Mouse (Mus musculus) adrenal gland, adult 2 months (tissue): ENCODE measurements around the gene Hspb3. TPM values are rescaled to one million over a fixed set of nuclear protein-coding genes. Genes with fewer than 3 reads are reported as not detected.
A peak's percentile ranks its signal among the peaks of the same experiment; 100 is the strongest.

ENCODE experiments used
- DNase-seq: peaks from one replicate; pipeline ENCODE4 v3.0.0; 2021
- long read RNA-seq: library from polyadenylated mRNA; stranded (forward); transcript quantifications from one replicate; pipeline ENCODE4 v2.0.0, GENCODE M21; 2021
- polyA plus RNA-seq: library from polyadenylated mRNA; depleted of rRNA; stranded (reverse); fragments of >200 nt; gene quantifications from 2 replicates; pipeline ENCODE4 v1.2.3, GENCODE M21; 2012; rRNA removed
- total RNA-seq, 2 experiments: library from RNA; stranded (reverse); gene quantifications; 2 replicates each; pipeline ENCODE4 v1.2.3; 2021

Gene Hspb3
- total RNA-seq, result not detected
- polyA plus RNA-seq, result not detected in 2 replicates
- long read RNA-seq, result 0 reads

DNA sequence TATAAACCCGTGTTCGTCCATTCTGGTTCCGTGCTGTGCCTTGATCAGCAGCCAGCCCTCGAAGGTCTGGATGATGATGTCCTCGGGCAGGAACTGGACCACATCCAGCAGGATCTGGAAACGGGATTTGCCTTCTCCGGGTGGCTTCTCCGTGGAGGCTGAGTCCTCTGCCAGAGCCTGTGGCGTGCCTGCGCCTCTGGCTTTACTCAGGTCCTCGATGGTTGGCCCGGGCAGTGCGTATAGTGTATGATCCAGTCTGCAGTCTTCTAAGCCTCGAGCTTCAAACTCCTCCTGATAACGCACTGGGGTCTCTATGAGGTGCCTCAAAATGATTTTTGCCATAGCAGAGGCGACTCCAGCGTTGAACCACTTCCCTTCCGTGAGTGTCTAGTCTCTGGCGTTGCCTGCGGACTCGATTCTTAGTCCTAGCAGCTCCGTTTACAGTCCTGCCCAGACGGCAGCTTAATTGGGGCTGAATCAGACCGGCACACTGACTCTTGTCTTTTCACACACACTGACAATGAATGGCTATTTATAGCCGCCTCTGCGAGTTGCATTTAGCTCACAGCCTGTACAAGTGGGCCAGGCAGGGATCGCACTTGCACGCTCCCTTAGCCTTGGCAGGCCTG is at the start of gene Hspb3:
Gene Hspb3, minus strand, starts transcription at position 526 of the 629 bp plus-strand sequence.
- DNase-seq, result peak; percentile 40

DNA sequence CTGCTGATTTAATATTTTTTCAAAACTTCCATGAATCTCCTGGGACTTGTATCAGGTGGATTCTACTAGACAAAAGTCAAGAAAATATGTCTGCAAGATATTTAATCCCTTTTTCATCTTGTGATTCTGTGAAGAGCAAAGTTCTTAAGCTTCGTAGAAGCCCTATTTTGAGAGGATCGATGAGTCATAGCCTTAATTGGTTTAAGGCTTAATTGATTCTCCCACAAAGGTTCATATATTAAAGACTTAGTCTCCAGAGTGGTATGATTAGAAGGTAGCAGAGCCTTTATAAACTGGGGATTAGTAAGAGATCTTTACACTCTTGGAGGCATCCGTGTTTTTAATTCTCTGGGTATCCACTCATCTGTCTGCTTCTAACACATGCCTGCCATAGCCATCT is 49.7 kb upstream of the Hspb3 start:
- DNase-seq, result no peak

DNA sequence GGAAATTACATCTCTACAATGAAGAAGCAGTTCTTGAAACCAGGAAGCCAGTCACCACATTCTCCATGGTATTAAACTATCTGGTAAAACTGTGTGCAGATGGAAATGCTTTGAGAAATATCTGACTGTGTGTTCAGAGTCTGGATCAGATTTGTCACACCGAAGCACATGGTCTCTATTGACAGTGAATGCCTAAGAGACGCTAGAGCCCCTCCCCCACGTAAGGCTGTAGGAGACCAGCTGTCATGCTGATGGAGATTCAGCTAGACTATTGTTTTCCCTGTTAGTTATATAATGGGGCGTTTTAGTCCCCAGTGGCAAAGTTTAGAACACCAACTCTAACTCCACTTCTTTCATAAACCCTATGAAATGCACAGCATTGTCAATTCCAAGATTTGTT is 42.7 kb upstream of the Hspb3 start:
- no peak for DNase-seq

GRCm38 (mm10) chr13:113701185-113701584 is 37.7 kb upstream of the Hspb3 start:
- no peak for DNase-seq

GRCm38 (mm10) chr13:113699928-113700327 is 36.5 kb upstream of the Hspb3 start:
- no peak for DNase-seq

- DNase-seq, result no peak
These were observed 36.0 kb upstream of the Hspb3 start for GRCm38 (mm10) chr13:113699415-113699873.

DNA sequence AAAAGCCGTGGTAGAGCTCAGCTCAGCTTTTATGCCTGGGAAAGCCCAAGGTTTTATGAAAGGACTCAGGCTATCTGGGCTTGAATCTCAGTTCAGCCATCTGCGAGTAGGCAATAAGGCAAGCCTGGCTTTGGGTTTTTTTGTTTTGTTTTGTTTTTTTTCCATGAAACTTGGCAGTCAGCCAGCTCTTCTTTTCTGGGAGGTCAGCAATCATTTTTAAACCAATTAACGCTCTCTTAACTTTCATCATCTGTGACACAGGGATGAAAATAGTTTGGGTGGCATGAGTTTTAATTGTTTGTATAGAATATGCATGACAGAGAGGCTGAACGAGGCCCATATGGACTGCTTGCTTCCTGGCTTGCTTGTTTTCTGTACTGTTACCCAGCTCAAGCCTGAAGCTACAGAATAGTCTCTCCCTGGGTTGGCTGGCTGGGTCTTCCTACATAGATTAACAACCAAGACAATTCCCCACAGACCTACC is 33.4 kb upstream of the Hspb3 start:
- no peak for DNase-seq

DNA sequence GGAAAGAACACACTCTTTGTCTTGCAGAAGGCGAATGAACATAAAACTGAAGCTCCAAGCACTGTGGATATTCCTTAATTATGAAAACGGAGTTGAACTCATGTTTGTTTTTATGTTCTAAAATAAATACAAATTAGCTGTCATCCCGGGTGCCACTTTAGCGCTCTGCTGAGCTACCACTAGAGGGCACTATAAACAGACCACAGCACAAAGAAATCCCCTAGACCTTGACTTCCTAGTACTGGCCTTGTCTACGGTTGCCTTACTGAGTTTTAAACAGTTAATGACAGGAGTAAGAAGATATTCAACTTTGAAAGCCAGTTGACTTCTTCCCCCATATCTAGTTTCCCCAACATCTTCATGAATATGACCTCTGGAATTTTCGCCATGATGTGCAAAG is 29.9 kb upstream of the Hspb3 start:
- DNase-seq, result peak; percentile 29

GRCm38 (mm10) chr13:113691644-113692043 is 28.2 kb upstream of the Hspb3 start:
- no peak for DNase-seq

GRCm38 (mm10) chr13:113689883-113690282 is 26.4 kb upstream of the Hspb3 start:
- DNase-seq, result no peak

GRCm38 (mm10) chr13:113686691-113687121 is 23.2 kb upstream of the Hspb3 start:
- DNase-seq, result peak; percentile 36

- DNase-seq, result no peak
These were observed 19.3 kb upstream of the Hspb3 start for GRCm38 (mm10) chr13:113682821-113683220.

GRCm38 (mm10) chr13:113680646-113681045 is 17.2 kb upstream of the Hspb3 start:
- DNase-seq, result no peak

DNA sequence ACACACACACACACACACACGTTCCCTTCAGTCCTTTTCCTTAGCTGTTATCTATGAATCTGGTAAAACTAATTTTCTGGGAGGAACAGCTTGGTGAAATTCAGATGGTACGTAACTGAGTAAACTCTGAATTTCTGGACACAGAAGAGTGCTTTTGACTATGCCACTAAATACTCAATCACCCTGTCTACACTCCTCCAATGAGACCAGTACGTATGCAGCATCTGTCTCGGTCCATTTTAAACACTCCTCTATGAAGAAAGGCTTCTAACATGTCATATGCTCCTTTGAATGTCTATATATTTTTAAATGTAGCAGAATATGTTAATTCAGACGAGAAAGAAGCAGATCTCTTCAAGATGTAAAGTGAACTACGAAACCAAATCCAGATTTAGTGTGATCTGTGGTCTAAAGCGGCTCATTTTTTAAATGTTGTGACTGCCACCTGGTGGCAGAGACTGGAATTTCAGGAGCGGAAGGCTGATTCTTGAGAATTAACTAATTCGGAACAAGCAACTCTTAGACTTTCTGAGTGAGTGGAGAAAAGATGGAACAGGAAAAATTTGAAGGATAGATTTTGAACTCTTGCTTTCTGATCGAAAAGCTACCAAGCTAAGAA is 6.1 kb upstream of the Hspb3 start:
- peak; percentile 20 for DNase-seq

- DNase-seq, result no peak
These were observed 407 bp upstream of the Hspb3 start for GRCm38 (mm10) chr13:113663883-113664282.

DNA sequence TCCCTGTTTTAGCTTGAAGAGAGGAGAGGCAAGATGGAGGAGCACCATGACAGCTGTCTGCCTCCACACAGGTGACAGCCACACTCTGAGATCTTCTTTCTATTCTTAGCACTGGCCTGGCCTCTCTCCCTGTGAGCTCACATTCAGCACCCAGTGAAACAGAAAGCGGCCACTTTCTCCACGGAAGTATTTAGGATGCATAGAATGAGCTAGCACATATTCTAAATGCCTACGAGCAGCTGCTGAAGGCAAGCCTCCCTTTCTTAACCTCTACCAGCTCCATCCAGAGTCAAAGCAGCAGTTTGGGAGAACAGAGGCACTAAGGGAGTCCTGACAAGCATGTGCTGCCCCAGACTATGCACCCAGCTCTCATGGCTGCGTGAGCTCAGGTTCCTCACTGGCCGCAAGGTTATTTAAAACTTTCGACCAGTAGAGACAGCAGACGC is 1.6 kb downstream of the Hspb3 start:
- no peak for DNase-seq

DNA sequence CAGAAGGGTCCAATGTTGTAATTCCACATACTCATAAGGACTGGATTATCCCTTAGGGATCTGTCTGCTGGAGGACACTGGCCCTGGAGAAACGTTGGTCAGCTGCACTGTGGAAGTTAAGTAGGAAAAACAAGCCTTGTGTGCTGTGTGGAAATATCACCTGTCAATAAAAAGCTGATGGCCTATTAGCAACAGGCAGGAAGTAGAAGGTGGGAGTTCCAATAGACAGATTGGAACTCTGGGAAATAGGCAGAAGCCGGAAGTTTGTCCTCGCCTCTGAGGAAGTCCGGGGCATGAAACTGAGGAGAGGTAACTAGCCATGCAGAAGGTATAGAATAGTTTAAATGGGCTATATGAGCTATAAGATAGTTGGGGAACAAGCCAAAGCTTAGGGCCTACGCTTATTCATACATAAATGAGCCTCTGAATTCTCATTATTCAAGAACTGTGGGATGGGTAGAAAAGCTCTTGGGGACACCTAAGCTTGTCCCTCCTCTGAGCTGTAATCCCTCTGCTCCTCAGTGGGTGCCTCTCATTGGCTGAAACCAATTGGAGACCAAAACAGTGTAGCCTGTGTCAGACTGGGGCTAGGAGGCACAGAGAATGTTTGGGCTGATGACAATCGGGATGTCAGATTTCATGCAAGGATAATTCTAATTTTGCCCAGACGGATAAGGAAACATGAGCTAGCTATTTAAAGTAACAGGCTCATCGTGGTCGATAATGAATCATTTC is 2.7 kb downstream of the Hspb3 start:
- no peak for DNase-seq

DNA sequence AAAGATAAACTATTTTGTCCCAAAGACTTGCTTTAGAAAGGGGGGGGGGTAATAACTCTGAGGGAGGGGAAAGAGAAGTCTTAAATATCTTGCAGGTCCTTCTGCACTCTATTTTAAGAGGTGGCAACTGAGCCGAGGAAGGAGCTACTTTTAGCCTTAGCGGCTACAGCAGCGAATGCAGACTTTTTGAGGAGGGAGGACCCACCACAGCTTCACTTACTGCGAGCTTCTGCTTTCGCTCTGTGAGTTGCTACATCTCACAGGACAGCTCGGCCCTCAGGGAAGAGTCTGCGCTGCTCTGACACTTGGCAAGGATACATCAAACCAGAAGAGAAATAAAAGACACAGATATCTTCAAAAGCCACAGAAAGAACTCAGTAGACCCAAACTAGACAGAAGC is 6.3 kb downstream of the Hspb3 start:
- DNase-seq, result no peak

DNA sequence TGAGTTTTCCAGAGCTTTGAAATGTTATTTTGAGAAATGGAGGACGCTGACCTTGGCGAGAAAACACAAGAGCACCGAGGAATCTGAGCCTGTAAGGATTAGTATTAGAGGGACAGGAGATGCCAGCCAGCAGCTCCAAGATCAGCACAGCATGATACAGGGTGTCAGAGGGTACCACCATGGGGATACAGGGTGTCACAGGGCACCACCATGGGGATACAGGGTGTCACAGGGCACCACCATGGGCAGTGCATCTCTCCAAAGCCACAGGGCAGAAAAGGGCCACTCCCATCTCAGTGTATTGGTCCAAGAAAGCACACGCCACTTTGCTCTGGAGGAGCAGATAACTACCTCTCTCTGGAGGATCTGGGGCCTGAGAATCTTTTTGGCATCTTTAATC is 6.8 kb downstream of the Hspb3 start:
- no peak for DNase-seq

GRCm38 (mm10) chr13:113655511-113655910 is 8.0 kb downstream of the Hspb3 start:
- no peak for DNase-seq

DNA sequence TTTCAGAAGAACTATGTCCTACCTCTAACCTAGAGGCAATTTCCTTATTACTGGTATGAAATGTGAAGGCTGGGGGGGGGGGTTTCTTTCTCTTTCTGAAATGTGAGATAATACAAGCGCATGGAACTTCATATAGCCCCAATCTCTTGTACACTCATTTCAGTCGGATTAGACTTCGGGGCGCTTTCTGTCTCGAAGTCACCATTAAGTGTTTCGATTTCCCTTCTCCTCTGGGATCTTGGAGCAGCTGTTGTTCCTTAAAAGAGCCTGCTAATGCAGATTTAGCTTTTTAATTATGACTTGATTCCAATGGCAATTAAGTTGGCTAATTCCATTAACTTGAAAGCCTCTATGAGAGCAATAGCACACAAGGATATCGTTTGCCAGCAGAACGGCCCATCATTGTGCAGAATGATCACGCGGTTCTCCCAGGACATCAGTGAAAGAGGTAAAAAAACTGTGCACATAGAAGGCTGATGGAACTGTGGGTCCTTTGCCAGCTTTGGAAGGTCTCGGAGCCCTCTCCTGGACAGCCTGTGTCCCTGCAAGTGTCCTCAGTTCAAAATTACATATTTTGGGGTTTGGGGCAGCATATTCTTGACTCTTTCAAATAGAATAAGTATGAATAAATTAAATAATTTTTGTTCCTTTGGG is 22.4 kb downstream of the Hspb3 start:
- no peak for DNase-seq

DNA sequence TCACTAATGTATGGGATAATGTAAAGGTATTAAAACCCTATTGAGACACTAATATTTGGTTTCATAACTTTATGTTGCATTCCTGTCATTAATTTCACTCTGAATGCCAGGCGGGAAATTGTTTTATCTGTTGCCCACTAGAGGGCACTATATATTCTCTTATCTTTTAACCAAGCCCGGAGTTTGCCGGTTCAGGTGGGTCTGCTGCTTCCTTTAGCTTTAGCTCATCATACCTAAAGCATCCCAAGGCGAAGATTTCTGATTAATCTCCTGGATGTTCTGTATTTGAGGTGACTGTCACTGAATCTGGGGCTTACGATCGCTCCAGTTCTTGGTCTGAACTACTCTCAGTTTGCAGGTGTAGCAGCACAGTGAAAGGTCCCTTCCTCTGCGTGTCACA is 24.6 kb downstream of the Hspb3 start:
- no peak for DNase-seq
